Mouse (Mus musculus) midbrain, embryonic 13.5 days (tissue): ENCODE measurements around the gene Ythdf1. TPM values are rescaled to one million over a fixed set of nuclear protein-coding genes. Genes with fewer than 3 reads are reported as not detected.

Experiments
- ATAC-seq: fragments of 200-750 bp; cut with Nextera tagmentation; 2 replicates; pipeline ENCODE4 v1.8.0; 2017; ENCODE audit warnings: mild to moderate bottlenecking, moderate TSS enrichment, moderate library complexity
- H3K27ac ChIP-seq: fragments of 300-500 bp; sonication (generic); 2 replicates; pipeline ENCODE4 v1.5.1; 2015; ENCODE audit warnings: inconsistent platforms, mild to moderate bottlenecking, moderate library complexity
- H3K27me3 ChIP-seq: fragments of 300-500 bp; sonication (generic); 2 replicates; pipeline ENCODE4 v1.6.1; 2015; ENCODE audit warnings: mild to moderate bottlenecking, inconsistent platforms
- H3K36me3 ChIP-seq: fragments of 300-500 bp; sonication (generic); 2 replicates; pipeline ENCODE4 v1.6.1; 2015; ENCODE audit warnings: mild to moderate bottlenecking, inconsistent platforms
- H3K4me1 ChIP-seq: fragments of 300-500 bp; sonication (generic); replicated peaks from 2 replicates; pipeline ENCODE4 v1.6.1; 2015; ENCODE audit warnings: inconsistent platforms
- H3K4me2 ChIP-seq: fragments of 300-500 bp; sonication (generic); replicated peaks from 2 replicates; pipeline ENCODE4 v1.6.1; 2015; ENCODE audit warnings: moderate library complexity, mild to moderate bottlenecking, inconsistent platforms
- H3K4me3 ChIP-seq: fragments of 300-500 bp; sonication (generic); replicated peaks from 2 replicates; pipeline ENCODE4 v1.5.1; 2015; ENCODE audit warnings: mild to moderate bottlenecking, inconsistent platforms
- H3K9ac ChIP-seq: fragments of 300-500 bp; sonication (generic); replicated peaks from 2 replicates; pipeline ENCODE4 v1.6.1; 2015; ENCODE audit warnings: mild to moderate bottlenecking, inconsistent platforms
- H3K9me3 ChIP-seq: fragments of 300-500 bp; sonication (generic); 2 replicates; pipeline ENCODE4 v1.6.1; 2016; ENCODE audit warnings: mild to moderate bottlenecking, inconsistent platforms
- WGBS: fragments of 180-500 bp; shearing (Covaris S2); methylation state at CpG from one replicate; pipeline ENCODE4 v1.1.7; 2015; 5-methylcytosine and 5-hydroxymethylcytosine counted together
- polyA plus RNA-seq: library from polyadenylated mRNA; unstranded; fragments of >200 nt; fragmentation: Nextera tagmentation; extraction: Ambion mirVana; gene quantifications from 2 replicates; pipeline ENCODE4 v1.2.1, GENCODE M21; 2015

Ythdf1 gene
- polyA plus RNA-seq, 1 experiment from 2014 or later: 47.2 TPM

DNA sequence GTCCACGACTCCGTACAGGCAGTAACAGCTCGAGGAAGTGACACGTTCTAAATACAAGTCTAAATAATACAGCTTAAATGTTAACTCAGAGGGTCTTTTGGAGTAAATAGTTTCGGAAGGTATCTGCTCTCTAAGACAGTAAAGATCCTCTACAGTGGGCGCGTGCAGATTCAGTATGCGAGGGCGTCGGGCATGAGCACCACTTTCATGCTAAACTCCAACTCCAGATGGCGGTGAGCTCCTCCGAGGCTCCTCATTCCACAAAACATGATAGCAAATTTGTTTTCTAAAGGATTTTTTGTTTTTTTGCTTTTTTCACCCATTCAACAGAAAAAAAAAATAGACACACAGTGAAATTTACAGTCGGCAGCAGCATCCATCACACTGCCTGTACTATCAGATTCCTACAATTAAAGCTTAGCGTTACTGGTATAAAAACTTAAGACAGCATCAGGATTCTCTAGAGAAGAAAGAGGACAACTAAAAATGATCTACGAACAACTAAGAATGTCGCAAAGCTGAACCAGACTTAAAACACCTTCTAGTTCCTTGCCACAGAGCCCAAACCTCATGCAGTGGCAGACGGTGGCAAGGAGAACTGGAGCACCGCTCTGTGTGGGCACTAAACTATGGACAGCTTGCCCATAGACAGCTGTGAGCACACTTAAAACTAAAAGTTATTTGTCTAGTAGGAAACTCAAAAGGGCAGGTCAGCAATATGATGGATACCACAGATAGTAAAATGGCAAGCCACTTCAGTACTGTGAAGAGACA, 16.1 kb downstream of the Ythdf1 start:
- no peak overlapping the region for H3K4me3 ChIP-seq
- no peak for ATAC-seq
- peaks cover 24% of the 10 kb centered on the region for H3K36me3 ChIP-seq
- no peak overlapping the region for H3K27ac ChIP-seq
- no peaks in the 10 kb centered on the region for H3K27me3 ChIP-seq
- 96% methylated on average over 18 of the region's 18 CpGs for WGBS
- H3K9ac ChIP-seq: no peak overlapping the region
- H3K9me3 ChIP-seq: no peaks in the 10 kb centered on the region
- H3K4me2 ChIP-seq: no peak overlapping the region
- H3K4me1 ChIP-seq: peaks cover 18% of the 10 kb centered on the region

DNA sequence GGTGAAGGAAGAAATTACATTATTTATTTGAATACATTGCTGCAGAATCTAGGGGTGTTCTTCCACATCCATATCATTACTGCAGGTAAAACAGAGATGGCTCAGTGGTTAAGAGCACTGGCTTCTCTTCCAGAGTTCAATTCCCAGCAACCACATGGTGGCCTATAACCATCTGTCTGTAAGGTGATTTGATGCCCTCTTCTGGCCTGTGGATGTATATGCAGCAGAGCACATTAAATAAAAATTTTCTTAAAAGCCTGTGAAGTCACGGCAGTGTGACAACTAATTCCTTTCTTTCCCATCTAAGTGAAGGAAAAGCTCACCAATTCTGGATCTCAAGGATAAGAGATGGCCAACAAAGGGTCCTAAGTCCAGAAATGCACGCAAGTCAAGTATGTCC, 18.7 kb downstream of the Ythdf1 start:
- Histone ChIP-seq H3K4me3 (no peak overlapping the region), H3K27ac (no peak overlapping the region)
- ATAC-seq: no peak; the same call in 1 of the 2 replicates

DNA sequence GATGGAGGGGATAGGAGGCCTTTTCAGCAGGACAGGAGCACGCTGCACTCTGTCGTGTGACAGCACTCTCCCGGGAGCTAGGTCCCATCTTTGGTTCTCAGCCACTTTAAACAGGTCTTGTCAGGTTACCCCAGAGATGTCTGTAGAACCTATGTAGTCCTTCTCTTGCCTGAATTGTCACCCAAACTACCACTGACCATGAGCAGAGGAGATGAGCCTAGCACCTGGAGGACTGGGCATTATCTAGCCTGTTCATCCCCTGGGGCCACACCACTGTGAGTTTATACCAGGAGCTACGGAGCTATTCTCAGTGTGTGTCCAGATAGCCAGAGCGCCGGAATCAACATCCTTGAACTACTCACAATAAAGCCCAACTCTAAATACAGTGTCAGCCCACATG, 22.9 kb downstream of the Ythdf1 start:
- Histone ChIP-seq H3K4me3 (no peak overlapping the region), H3K9me3 (no peaks in the 10 kb centered on the region), H3K4me1 (peaks cover 39% of the 10 kb centered on the region), H3K4me2 (no peak overlapping the region), H3K36me3 (peaks cover 10% of the 10 kb centered on the region), H3K27me3 (no peaks in the 10 kb centered on the region), H3K9ac (no peak overlapping the region), H3K27ac (peak overlapping the region; percentile 100)
- ATAC-seq: no peak
- WGBS: 71% methylated on average over 6 of the region's 6 CpGs

More for the DNA sequence above, 18.7 kb downstream of the Ythdf1 start:
- Histone ChIP-seq H3K27me3 (no peaks in the 10 kb centered on the region), H3K4me1 (peaks cover 34% of the 10 kb centered on the region), H3K9ac (no peak overlapping the region), H3K9me3 (no peaks in the 10 kb centered on the region), H3K36me3 (peaks cover 10% of the 10 kb centered on the region), H3K4me2 (no peak overlapping the region)
- 34% methylated on average over 2 of the region's 2 CpGs for WGBS

DNA sequence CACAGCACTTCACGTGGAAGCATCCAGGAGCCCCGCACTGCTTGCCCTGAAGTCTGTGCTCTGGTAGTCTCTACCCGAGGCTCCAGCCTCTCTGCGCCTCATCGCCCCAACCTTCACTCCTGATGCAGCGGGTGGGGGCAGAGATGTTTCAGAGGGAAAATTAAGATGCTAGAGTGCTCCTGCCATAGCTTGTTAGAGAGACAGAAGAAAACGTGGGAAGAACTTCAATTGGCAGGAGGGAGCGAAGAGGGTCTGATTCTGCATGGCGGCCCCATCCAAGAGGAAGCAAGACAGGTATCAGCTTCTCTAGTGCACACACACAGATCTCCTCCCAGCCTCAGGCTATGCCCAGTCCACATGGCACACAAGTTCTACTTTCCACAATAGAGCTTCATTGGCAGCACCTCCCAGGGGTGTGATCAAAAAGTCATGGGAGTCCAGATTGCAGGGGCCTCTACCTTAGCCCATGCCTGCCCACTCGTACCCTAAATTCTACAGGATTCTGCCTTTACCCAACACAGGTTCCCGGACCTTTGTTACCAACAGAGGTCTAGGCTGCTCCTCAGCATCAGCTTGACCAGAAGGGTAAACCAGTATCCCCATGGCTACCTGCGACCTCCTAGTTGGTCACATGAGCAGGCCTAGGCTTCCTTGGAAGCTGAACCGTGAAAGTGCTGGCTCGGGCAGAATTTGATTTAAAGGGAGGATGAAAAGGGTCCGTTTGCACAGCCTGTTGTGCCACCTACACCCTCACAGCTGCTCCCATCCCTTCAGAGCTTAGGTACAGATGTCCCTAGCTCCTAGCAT, 23.7 kb downstream of the Ythdf1 start:
- Histone ChIP-seq H3K27ac (peak overlapping the region; percentile 100), H3K4me1 (peaks cover 39% of the 10 kb centered on the region), H3K36me3 (peaks cover 10% of the 10 kb centered on the region), H3K9me3 (no peaks in the 10 kb centered on the region), H3K27me3 (no peaks in the 10 kb centered on the region), H3K9ac (peak overlapping the region; percentile 100), H3K4me3 (no peak overlapping the region), H3K4me2 (peak overlapping the region; percentile 75)
- 57% methylated on average over 15 of the region's 15 CpGs for WGBS
- ATAC-seq: no peak

DNA sequence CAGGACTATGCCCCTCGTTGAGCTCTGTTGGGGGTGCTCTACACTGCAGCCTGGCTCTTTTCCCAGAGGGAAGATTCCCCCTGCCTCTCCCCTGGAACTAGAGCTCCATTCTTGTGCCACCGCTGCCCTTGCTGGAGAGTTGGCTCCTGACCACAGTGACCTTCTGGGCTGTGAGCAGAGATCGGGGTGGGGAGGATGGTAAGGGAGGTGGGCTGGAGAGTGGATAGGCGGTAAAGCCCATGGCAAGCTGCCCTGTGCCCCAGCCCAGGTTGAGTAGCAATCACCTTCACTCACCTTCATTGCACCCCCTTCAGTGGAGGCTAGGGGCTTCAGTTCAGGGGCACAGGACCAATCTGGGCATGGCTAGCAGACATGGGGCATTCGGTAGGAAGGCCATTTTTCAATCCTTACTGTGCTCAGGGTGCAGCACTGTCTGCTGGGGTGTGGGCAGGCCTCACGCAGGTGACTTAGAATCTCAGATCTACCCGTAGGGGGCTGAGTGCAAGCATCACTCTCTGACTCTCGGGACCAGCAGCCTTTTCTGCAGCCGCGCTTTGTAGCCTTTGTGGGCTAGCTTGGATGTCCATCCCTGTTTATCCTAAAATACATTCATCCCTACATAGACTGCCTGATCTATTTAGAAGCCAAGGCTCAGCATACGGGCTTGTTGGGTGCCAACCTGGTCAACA, 24.8 kb downstream of the Ythdf1 start:
- no peaks in the 10 kb centered on the region for H3K9me3 ChIP-seq
- peaks cover 10% of the 10 kb centered on the region for H3K36me3 ChIP-seq
- peak overlapping the region; percentile 98 for H3K4me3 ChIP-seq
- H3K27me3 ChIP-seq: no peaks in the 10 kb centered on the region
- peak overlapping the region; percentile 100 for H3K27ac ChIP-seq
- 75% methylated on average over 11 of the region's 11 CpGs for WGBS
- peak overlapping the region; percentile 75 for H3K4me2 ChIP-seq
- ATAC-seq: no peak
- H3K9ac ChIP-seq: peak overlapping the region; percentile 100
- peaks cover 50% of the 10 kb centered on the region for H3K4me1 ChIP-seq

DNA sequence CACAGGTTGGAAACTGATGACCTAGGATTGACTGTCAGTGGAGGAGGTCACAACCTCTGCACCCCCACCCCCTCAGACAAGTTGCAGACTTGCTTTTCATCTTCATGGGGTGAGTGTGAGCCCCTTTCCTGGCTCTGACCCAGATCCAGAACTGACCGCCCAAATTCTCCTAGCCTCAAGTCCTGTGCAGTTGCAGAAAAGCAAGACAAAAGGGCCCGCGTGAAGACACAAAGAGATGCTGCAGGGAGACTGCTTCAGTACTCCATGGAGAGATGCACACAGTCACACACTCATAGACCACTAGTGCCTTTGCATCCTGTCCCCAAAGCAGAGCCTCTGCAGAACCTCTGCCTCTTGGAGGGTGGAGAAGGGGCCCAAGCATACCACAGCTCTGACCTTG, 25.4 kb downstream of the Ythdf1 start:
- no peaks in the 10 kb centered on the region for H3K27me3 ChIP-seq
- WGBS: 48% methylated on average over 3 of the region's 3 CpGs
- ATAC-seq: no peak
- peak overlapping the region; percentile 100 for H3K9ac ChIP-seq
- peaks cover 10% of the 10 kb centered on the region for H3K36me3 ChIP-seq
- H3K9me3 ChIP-seq: no peaks in the 10 kb centered on the region
- H3K4me2 ChIP-seq: peak overlapping the region; percentile 75
- peaks cover 56% of the 10 kb centered on the region for H3K4me1 ChIP-seq
- peak overlapping the region; percentile 98 for H3K4me3 ChIP-seq
- peak overlapping the region; percentile 100 for H3K27ac ChIP-seq

DNA sequence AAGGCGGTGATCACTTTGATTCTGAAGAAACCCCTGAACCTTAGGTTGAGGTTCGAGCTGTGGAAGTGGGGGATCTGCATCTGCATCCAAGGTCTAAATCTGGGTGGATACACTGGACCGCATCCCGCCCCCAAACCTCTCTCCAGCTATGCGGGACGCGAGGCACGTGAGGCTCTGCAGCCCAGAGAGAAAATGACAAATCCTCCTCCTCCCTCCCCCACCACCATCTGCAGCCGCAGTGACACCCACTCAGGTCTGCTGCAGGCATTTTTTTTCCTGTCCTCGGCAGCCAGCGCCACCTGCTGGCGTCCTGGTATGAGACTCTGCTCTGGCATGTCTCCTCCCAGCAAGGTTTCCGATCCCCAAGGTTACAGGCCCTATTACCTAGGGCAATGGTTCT, 26.0 kb downstream of the Ythdf1 start:
- Histone ChIP-seq H3K4me1 (peaks cover 62% of the 10 kb centered on the region), H3K4me2 (peak overlapping the region; percentile 75), H3K9me3 (no peaks in the 10 kb centered on the region), H3K27me3 (no peaks in the 10 kb centered on the region), H3K9ac (peak overlapping the region; percentile 100), H3K4me3 (peak overlapping the region; percentile 98), H3K36me3 (peaks cover 10% of the 10 kb centered on the region), H3K27ac (peak overlapping the region; percentile 100)
- under 1% methylated on average over 13 of the region's 13 CpGs for WGBS
- ATAC-seq: peak; percentile 44

- under 1% methylated on average over 57 of the region's 57 CpGs for WGBS
- no peaks in the 10 kb centered on the region for H3K27me3 ChIP-seq
- peaks cover 68% of the 10 kb centered on the region for H3K4me1 ChIP-seq
- peak overlapping the region; percentile 75 for H3K4me2 ChIP-seq
- peak overlapping the region; percentile 98 for H3K4me3 ChIP-seq
- H3K9ac ChIP-seq: peak overlapping the region; percentile 100
- ATAC-seq: peak; percentile 46
- H3K36me3 ChIP-seq: peaks cover 10% of the 10 kb centered on the region
- no peaks in the 10 kb centered on the region for H3K9me3 ChIP-seq
- H3K27ac ChIP-seq: peak overlapping the region; percentile 100
Observed at GRCm38 (mm10) chr2:180894029-180894623, 26.6 kb downstream of the Ythdf1 start.

DNA sequence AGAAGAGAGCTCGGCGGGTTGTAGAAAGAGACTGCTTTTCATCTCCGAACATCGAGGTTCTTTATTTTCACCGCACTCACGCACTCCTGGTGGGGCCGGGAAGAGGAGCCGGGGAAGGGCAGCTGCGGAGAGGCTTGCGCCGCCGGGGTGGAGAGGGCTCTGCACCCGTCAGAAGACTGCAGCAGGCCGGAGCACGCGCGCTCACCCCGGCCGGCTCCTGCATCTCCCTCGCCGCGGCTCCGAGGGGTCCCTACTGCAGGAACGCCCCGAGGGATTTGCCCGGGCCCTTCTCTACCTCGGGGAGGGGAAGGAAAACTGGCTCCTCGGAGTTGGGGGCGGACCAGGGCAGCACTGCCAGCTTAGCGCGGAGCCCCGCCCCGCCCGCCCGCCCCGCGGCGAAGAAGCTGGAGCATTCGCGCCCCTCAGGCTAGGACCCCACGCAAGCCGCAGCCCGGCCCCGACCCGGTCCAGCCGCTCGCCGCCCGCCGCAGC, 27.2 kb downstream of the Ythdf1 start:
- Histone ChIP-seq H3K36me3 (peaks cover 10% of the 10 kb centered on the region), H3K4me1 (peaks cover 71% of the 10 kb centered on the region), H3K27me3 (no peaks in the 10 kb centered on the region), H3K4me3 (peak overlapping the region; percentile 98), H3K9me3 (no peaks in the 10 kb centered on the region), H3K4me2 (peak overlapping the region; percentile 75), H3K9ac (peak overlapping the region; percentile 100), H3K27ac (peak overlapping the region; percentile 100)
- WGBS: under 1% methylated on average over 48 of the region's 50 CpGs
- peak; percentile 26 for ATAC-seq

DNA sequence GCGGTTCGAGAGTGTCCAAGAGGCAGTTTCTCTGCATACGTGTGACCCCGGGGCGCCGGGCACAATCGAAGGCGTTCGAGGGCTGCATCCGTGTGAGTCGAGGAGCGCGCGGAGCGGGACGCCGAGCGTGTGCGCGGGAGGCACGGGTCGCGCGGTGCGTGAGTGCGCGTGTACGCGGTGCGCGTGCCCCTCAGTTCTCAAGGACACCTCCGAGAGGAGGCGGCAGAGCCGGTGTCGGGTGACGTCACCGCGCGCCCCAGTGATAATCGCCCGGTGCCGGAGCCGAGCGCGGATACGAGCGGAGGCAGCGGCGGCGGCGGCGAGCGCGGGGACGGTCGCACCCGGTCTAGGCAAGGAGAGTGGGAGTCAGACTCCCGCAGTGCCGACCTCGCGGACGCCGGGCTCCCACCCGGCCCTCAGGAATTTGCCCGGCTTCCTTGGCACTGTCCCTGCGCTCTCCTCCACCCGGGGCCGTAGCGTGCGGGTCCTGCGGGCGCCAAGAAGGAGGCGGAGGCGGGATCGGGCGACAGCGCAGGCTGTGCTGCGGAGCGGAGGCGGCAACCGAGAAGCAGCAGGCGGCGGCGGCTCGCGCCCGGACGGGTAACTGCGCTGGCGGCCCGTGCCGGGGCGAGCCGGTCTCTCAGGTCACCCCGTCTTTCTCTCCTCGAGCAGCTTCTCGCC, 27.8 kb downstream of the Ythdf1 start:
- H3K4me2 ChIP-seq: peak overlapping the region; percentile 75
- under 1% methylated on average over 94 of the region's 97 CpGs for WGBS
- H3K27me3 ChIP-seq: no peaks in the 10 kb centered on the region
- peaks cover 10% of the 10 kb centered on the region for H3K36me3 ChIP-seq
- no peaks in the 10 kb centered on the region for H3K9me3 ChIP-seq
- ATAC-seq: peak; percentile 37
- peak overlapping the region; percentile 100 for H3K9ac ChIP-seq
- H3K27ac ChIP-seq: peak overlapping the region; percentile 100
- H3K4me3 ChIP-seq: peak overlapping the region; percentile 98
- peaks cover 71% of the 10 kb centered on the region for H3K4me1 ChIP-seq

DNA sequence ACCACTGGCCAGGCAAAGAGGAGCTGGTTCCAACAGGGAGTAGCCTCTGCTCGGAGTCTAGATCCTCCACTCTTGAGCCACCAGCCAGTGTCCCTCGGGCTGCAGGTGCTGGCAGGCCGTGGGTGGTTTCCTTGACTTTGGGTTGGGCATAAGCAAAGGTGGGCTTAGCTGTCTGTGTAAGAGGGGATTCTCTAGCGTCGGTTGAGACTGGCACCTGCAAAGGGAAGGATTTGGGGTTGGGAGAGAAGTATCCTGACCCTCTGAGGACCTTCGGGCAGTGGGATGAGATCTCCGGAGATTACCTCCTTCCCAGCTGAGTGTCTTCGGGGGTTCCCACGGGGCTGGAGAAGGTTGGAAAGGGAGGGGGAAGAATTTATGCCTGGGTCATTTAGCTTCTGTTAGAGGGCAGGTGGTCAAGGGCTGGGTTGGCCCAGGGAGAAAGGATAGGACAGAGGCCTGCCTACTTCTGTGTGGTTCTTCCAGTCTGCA, 28.9 kb downstream of the Ythdf1 start:
- 3% methylated on average over 9 of the region's 9 CpGs for WGBS
- peak overlapping the region; percentile 100 for H3K9ac ChIP-seq
- peak overlapping the region; percentile 100 for H3K27ac ChIP-seq
- ATAC-seq: no peak
- peaks cover 71% of the 10 kb centered on the region for H3K4me1 ChIP-seq
- peak overlapping the region; percentile 75 for H3K4me2 ChIP-seq
- peaks cover 10% of the 10 kb centered on the region for H3K36me3 ChIP-seq
- peak overlapping the region; percentile 98 for H3K4me3 ChIP-seq
- no peaks in the 10 kb centered on the region for H3K27me3 ChIP-seq
- H3K9me3 ChIP-seq: no peaks in the 10 kb centered on the region
